Mouse (Mus musculus): ENCODE measurements at regions not wholly inside any gene's neighbourhood (a gene's known extent, or its start where the extent isn't known, plus 50 kb on each side); places are given as distances from the start of the nearest gene placed in this dataset.
A peak's percentile ranks its signal among the peaks of the same experiment; 100 is the strongest.
"Not testable (repeated sequence)": the region's sequence is repeated elsewhere in the genome, so short reads cannot be mapped to it uniquely, and the experiment has no call there.

- peak; percentile 9 for DNase-seq
Measured at GRCm38 (mm10) chr13:19300320-19301011, 95.1 kb downstream of the Stard3nl start.

- DNase-seq: no peak
Measured at GRCm38 (mm10) chr13:19296325-19296724, 99.3 kb downstream of the Stard3nl start.

GRCm38 (mm10) chr13:19293041-19293440 lies 102.6 kb downstream of the Stard3nl start:
- DNase-seq: no peak

- no peak for DNase-seq
Measured at GRCm38 (mm10) chr13:19283161-19283560, 112.4 kb downstream of the Stard3nl start.

- DNase-seq: not testable (repeated sequence)
Measured at GRCm38 (mm10) chr13:19272548-19273295, 122.9 kb downstream of the Stard3nl start.

- DNase-seq: not testable (repeated sequence)
Measured at GRCm38 (mm10) chr13:19264996-19265395, 130.6 kb downstream of the Stard3nl start.

GRCm38 (mm10) chr13:19246558-19246957 lies 149.0 kb downstream of the Stard3nl start:
- not testable (repeated sequence) for DNase-seq

GRCm38 (mm10) chr13:19242580-19242979 lies 153.0 kb downstream of the Stard3nl start:
- not testable (repeated sequence) for DNase-seq

GRCm38 (mm10) chr13:19236340-19236739 lies 159.3 kb downstream of the Stard3nl start:
- DNase-seq: peak; percentile 8

GRCm38 (mm10) chr13:19234700-19235374 lies 160.8 kb downstream of the Stard3nl start:
- no peak for DNase-seq

- not testable (repeated sequence) for DNase-seq
Measured at GRCm38 (mm10) chr13:19220004-19220403, 175.6 kb downstream of the Stard3nl start.

GRCm38 (mm10) chr13:19219383-19219991 lies 176.1 kb downstream of the Stard3nl start:
- DNase-seq: not testable (repeated sequence)

- DNase-seq: no peak
Measured at GRCm38 (mm10) chr13:19204669-19205068, 190.9 kb downstream of the Stard3nl start.

- DNase-seq: not testable (repeated sequence)
Measured at GRCm38 (mm10) chr13:19202320-19202719, 193.3 kb downstream of the Stard3nl start.

Data from layer of hippocampus, adult 9-11 months (tissue).